Mouse (Mus musculus): ENCODE measurements at regions not wholly inside any gene's neighbourhood (a gene's known extent, or its start where the extent isn't known, plus 50 kb on each side); places are given as distances from the start of the nearest gene placed in this dataset.

DNA sequence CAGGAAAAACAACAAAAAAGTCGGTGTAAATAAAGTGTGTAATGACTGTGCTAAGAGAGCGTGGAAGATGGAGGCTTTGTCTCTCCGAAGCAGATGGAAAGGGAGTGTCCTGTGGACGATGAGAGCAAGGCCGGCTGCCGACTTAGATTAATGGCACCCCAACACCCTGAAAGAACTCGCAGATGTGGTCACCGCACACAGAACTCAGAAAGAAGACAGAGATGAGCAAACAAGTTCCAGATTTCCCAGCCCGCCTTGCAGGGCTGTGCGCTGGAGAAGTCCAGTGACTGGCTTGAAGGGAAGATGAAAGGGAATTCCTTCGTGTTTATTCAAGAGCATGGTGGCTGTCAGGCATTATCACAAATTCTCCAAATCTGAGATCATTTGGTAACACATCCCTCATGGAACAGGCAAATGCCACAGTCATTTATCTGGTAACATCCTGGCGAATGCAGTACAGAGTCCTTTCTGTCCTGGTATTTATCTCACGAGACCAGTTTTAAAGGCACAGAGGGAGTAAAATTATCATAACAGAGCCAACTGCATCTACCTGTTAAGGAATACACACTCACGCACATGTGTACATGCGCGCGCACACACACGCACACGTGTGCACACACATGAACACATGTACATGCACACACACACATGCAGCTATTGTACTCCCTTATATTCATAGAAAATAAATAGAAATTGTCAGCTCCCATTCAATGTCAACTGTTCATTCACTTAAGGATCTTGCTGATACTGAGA, 64.0 kb upstream of the Tgif1 start:
- H3K4me2 ChIP-seq, result no peak overlapping the region
- no peak for DNase-seq (ENCODE audit: low spot score, missing footprints)
- H3K9ac ChIP-seq (ENCODE audit: low read length), result no peak overlapping the region
- ATAC-seq (ENCODE audit: low FRiP score), result no peak
- H3K9me3 ChIP-seq (ENCODE audit: control insufficient read depth, low read length), result no peaks in the 10 kb centered on the region
- WGBS, result 78% methylated on average over 19 of the region's 19 CpGs
- H3K4me3 ChIP-seq (ENCODE audit: low read depth, low read length), result no peak overlapping the region
- H3K27ac ChIP-seq (ENCODE audit: low read depth, low read length), result no peak overlapping the region
- no peaks in the 10 kb centered on the region for H3K27me3 ChIP-seq (ENCODE audit: control insufficient read depth, insufficient read depth, low read length)
- H3K36me3 ChIP-seq (ENCODE audit: control insufficient read depth, insufficient read depth, low read length), result no peaks in the 10 kb centered on the region
- H3K4me1 ChIP-seq (ENCODE audit: control insufficient read depth, insufficient read depth, low read length), result no peaks in the 10 kb centered on the region

GRCm38 (mm10) chr17:70916089-70916750, 62.9 kb upstream of the Tgif1 start:
- WGBS, result 36% methylated on average over 12 of the region's 12 CpGs
- no peaks in the 10 kb centered on the region for H3K4me1 ChIP-seq (ENCODE audit: control insufficient read depth, insufficient read depth, low read length)
- H3K36me3 ChIP-seq (ENCODE audit: control insufficient read depth, insufficient read depth, low read length), result no peaks in the 10 kb centered on the region
- DNase-seq (ENCODE audit: low spot score, missing footprints) (no peak), ATAC-seq (ENCODE audit: low FRiP score) (no peak)
- no peak overlapping the region for H3K27ac ChIP-seq (ENCODE audit: low read depth, low read length)
- no peak overlapping the region for H3K4me3 ChIP-seq (ENCODE audit: low read depth, low read length)
- H3K27me3 ChIP-seq (ENCODE audit: control insufficient read depth, insufficient read depth, low read length), result no peaks in the 10 kb centered on the region
- no peak overlapping the region for H3K4me2 ChIP-seq
- H3K9ac ChIP-seq (ENCODE audit: low read length), result no peak overlapping the region
- no peaks in the 10 kb centered on the region for H3K9me3 ChIP-seq (ENCODE audit: control insufficient read depth, low read length)

- Histone ChIP-seq H3K4me1 (ENCODE audit: control insufficient read depth, insufficient read depth, low read length) (no peaks in the 10 kb centered on the region), H3K36me3 (ENCODE audit: control insufficient read depth, insufficient read depth, low read length) (no peaks in the 10 kb centered on the region), H3K9me3 (ENCODE audit: control insufficient read depth, low read length) (no peaks in the 10 kb centered on the region), H3K4me3 (ENCODE audit: low read depth, low read length) (no peak overlapping the region), H3K4me2 (no peak overlapping the region), H3K27me3 (ENCODE audit: control insufficient read depth, insufficient read depth, low read length) (no peaks in the 10 kb centered on the region), H3K9ac (ENCODE audit: low read length) (no peak overlapping the region), H3K27ac (ENCODE audit: low read depth, low read length) (no peak overlapping the region)
- ATAC-seq (ENCODE audit: low FRiP score) (no peak), DNase-seq (ENCODE audit: low spot score, missing footprints) (no peak)
- 54% methylated on average over 6 of the region's 6 CpGs for WGBS
Measured at GRCm38 (mm10) chr17:70915445-70915844, 62.1 kb upstream of the Tgif1 start.

DNA sequence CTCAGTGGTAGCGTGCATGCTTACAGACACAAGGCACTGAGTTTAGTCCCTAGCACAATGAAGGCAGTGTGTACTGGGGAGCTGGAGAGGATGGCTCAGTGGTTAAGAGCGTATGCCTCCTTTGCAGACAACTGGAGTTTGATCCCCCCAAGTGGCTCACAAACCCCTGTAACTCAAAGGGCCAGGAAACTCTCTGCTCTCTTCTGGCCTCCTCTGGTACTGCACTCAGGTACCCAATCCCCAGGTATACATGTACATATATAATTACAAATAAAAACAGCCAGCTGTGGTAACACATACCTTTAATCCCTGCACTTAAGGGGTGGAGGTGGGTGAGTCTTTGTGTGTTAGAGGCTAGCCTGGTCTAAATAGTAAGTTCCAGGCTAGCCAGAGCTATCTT, 56.9 kb upstream of the Tgif1 start:
- Histone ChIP-seq H3K4me3 (ENCODE audit: low read depth, low read length) (no peak overlapping the region), H3K4me1 (ENCODE audit: control insufficient read depth, insufficient read depth, low read length) (no peaks in the 10 kb centered on the region), H3K9me3 (ENCODE audit: control insufficient read depth, low read length) (no peaks in the 10 kb centered on the region), H3K27me3 (ENCODE audit: control insufficient read depth, insufficient read depth, low read length) (no peaks in the 10 kb centered on the region), H3K27ac (ENCODE audit: low read depth, low read length) (no peak overlapping the region), H3K9ac (ENCODE audit: low read length) (no peak overlapping the region), H3K4me2 (no peak overlapping the region), H3K36me3 (ENCODE audit: control insufficient read depth, insufficient read depth, low read length) (no peaks in the 10 kb centered on the region)
- DNase-seq (ENCODE audit: low spot score, missing footprints) (no peak), ATAC-seq (ENCODE audit: low FRiP score) (0 out of 2 replicates have a peak, but pooled peaks have one; percentile 14)
- WGBS, result 81% methylated on average over 2 of the region's 2 CpGs

- Histone ChIP-seq H3K36me3 (ENCODE audit: control insufficient read depth, insufficient read depth, low read length) (no peaks in the 10 kb centered on the region), H3K9me3 (ENCODE audit: control insufficient read depth, low read length) (no peaks in the 10 kb centered on the region), H3K4me2 (no peak overlapping the region), H3K27ac (ENCODE audit: low read depth, low read length) (no peak overlapping the region), H3K4me1 (ENCODE audit: control insufficient read depth, insufficient read depth, low read length) (no peaks in the 10 kb centered on the region), H3K27me3 (ENCODE audit: control insufficient read depth, insufficient read depth, low read length) (no peaks in the 10 kb centered on the region), H3K9ac (ENCODE audit: low read length) (no peak overlapping the region), H3K4me3 (ENCODE audit: low read depth, low read length) (no peak overlapping the region)
- DNase-seq (ENCODE audit: low spot score, missing footprints) (no peak), ATAC-seq (ENCODE audit: low FRiP score) (no peak)
- WGBS, result 63% methylated on average over 3 of the region's 3 CpGs
Measured at GRCm38 (mm10) chr17:70909573-70909972, 56.2 kb upstream of the Tgif1 start.

GRCm38 (mm10) chr17:70908328-70908727, 55.0 kb upstream of the Tgif1 start:
- Histone ChIP-seq H3K27ac (ENCODE audit: low read depth, low read length) (no peak overlapping the region), H3K4me2 (no peak overlapping the region), H3K27me3 (ENCODE audit: control insufficient read depth, insufficient read depth, low read length) (no peaks in the 10 kb centered on the region), H3K4me3 (ENCODE audit: low read depth, low read length) (no peak overlapping the region), H3K4me1 (ENCODE audit: control insufficient read depth, insufficient read depth, low read length) (no peaks in the 10 kb centered on the region), H3K9me3 (ENCODE audit: control insufficient read depth, low read length) (no peaks in the 10 kb centered on the region), H3K9ac (ENCODE audit: low read length) (no peak overlapping the region), H3K36me3 (ENCODE audit: control insufficient read depth, insufficient read depth, low read length) (no peaks in the 10 kb centered on the region)
- no peak for DNase-seq (ENCODE audit: low spot score, missing footprints)
- ATAC-seq (ENCODE audit: low FRiP score), result no peak
- 87% methylated on average over 2 of the region's 2 CpGs for WGBS

Measured in midbrain, embryonic 11.5 days (tissue).